Mouse (Mus musculus) right cerebral cortex, adult 18-20 months (tissue): ENCODE results near the gene Trp53tg5.

Experiments used
- DNase-seq: peaks from one replicate; pipeline ENCODE4 v3.0.0; 2022; ENCODE audit warnings: mixed read lengths

Gene Trp53tg5

DNA sequence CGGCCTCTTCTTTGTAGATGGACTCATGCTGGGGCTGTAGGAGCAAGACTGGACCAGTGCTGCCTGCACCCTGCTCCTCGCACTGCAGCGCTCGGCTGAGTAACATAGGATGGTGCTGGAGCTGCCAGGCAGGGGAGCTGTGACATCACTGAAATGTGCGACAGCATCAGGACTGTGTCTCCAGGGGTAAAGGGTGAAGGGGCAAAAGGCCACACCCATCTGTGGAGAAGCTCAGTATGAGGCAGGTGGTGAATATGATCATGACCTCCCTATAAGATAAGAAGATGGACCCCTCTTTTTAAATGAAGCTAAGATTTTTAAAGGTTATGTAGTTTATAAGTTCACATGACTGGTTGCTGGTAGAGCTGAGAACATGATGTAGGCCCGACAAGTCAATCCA lies at the start of gene Trp53tg5:
TSS of gene Trp53tg5 (minus strand) at position 101 of the 400 bp plus-strand sequence.
- DNase-seq: no peak

DNA sequence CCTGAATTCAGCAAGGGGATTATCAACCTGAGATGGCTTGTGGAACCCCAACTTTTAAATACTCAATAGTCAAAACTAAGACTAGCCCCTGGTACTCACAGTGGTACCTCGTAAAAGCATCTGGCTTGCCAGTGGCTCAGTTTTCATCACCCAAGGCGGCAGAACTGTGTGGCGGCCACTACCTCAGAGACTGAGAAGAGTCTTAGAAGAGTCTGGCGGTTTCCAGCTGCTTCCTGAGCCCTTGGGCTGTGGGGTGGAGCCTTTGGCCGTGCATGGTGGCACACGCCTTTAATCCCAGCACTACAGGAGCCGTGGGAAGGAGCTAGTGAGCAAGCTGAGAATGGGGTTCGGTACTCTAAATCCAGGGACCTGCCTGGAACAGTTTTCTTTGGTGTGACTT lies 48.8 kb upstream of the Trp53tg5 start:
- no peak for DNase-seq

DNA sequence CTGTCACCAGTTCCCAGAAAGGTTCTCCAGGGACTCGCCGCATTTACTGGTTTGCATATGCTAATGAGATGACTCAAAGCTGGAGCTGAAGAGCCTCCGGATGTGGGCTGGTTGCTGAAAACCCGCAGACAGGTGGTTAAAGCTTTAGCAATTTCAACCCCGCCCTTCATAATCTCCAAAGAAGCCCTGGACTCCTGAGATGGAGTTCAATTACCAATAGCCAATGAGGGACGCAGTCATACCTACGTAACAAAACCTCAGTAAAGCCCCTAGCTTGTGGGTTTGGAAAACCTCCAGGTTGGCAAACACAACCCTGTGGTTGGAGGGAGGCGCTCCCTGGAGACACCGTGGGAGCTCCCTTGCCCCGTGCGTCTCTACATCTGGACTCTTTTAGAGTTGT lies 48.3 kb upstream of the Trp53tg5 start:
- DNase-seq: peak; percentile 29

DNA sequence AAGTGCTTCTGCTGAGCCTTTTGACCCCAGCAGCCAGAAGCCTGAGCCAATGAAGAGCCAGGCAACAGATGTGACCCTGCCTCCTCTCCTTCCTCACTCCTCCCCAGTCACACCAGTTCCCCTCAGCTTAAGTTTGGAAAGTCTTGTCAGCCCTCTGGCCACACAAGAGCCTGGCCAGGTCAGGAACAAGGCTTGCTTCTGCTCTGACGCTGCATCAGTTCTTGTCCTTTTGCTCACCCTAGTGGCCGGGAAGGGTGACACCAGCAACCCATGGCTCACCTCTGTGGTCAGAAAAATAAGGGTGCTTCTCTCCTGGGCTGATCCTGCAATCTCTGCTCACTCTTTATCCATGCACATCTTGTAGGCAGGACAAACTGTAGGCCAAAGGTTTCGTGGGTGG lies 47.3 kb upstream of the Trp53tg5 start:
- DNase-seq: no peak

DNA sequence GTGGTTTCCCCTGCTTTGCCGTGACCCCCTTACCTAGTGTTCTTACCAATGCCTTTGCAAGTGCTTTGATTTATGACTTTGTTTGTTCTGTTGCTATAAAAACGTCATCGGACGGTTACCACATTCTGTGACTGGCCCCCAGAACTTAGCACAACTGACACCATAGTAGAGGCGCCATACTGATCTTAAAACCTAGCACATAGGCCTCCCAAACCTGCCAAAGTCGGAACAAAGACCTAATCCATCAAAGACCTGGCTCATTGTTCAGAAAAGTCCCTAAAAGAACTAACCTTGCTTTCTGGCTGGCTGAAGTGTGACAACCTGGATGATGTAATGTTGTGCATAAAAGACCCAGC lies 45.6 kb upstream of the Trp53tg5 start:
- DNase-seq: no peak

DNA sequence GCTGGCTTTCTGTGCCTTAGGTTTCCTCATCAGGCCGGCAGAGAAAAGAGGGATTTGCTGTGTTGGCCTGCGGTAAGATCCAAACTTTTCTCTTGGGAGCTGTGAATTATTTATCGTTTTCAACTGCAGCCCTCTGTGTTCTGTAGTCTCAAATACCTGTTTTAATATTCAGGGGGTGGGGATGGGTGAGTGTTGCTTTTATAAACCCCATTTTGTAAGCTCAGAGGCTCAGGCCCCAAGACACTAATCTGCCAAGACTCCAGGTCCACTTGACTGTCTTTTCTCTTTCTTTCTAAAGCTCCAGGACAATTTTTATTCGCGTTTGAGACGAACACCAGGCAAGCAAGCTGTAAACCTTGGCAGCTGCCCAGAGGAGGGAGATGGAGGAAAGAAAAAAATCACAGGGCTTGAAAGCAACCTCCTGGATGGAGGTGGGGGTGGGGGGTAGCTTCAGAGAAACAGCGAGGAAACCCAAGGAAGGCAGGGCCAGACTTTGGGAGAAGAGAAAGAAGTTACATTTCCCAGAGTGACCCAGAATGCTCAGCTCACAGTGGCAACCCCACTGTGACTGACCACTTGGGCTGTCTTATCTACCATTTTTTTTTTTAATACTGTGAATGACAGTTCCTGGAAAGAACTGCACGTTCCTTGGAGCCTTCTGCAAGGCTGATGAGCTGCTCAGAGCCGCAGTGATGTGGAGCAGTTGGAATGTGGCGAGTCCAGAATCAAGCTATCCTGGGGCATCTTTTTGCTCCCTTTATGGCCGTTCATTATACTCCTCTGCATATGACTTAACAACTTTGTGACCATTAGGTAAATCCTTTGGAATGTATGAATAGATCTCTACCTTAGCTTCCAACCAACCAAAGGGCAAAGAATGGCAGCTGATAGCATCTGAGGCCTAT lies 45.0 kb upstream of the Trp53tg5 start:
- DNase-seq: no peak

DNA sequence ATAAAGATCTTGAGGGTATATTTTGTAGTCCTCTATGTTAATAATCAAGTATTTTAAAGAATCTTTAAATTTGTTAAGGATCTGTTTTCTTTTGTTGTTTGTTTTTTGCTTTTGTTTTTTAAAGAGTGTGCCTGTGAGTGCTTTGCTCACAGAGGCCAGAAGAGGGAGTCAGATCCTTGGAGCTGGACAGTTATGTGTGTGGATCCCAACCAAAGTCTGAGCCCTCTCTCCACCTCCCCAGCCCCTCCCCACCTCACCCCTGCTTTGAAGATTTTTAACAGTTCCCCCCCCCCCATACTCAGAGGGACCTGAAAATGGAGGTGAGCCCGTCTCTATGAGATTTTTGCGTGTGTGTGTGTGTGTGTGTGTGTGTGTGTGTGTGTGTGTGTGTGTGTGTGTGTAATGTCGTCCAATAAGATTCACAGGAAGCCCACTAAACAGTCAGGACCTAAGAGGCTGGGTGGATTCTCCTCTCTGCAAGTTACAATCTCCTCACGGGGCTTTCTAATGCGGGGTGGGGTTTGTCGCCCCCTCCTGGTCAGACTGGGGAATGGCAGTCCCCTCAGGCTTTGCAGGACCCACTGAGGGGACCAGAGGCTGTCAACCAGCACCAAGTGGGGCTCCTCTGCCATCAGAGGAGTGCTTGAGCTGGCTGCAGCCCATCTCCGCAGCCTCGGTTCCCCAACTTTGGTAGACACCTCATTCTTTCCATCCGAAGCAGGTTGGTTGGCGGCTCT lies 44.1 kb upstream of the Trp53tg5 start:
- DNase-seq: peak; percentile 32

DNA sequence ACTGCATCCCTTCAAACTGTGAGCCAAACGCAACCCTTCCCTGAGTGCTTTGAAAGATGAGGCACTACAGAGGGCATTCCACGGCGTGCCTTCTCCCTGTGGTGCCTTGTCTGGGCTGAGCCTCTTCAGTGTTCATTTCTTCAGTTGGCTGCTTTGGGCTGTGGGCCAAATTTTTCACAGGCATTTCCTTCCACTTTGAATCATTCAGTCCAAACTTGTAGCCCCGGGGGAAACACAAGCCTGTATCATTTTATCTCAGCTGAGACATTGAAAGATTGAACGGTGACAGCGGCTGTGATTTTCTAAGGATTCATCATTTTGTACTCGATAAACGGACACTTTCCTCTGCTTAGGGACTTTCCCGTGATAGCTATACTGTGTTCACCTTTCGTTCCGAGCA lies 43.1 kb upstream of the Trp53tg5 start:
- no peak for DNase-seq

DNA sequence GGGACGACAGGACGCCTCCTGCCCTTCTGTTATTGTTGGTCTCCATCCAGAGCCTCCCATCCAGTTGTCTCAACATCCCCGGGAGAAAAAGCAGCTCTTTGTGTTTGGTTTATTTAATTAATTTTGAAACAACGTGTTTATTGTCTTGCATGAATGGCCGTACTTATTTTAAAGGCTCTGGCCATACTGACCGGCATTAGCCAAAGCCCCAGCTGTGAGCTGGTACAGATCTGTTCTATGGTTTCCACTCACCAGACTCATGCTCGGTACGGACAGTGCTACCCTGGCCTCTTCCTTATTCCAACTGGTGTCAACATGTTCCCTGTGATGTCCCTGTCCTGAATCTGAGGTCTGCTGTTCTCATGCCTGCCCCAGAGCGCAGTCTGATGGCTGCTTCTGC lies 42.4 kb upstream of the Trp53tg5 start:
- peak; percentile 30 for DNase-seq

DNA sequence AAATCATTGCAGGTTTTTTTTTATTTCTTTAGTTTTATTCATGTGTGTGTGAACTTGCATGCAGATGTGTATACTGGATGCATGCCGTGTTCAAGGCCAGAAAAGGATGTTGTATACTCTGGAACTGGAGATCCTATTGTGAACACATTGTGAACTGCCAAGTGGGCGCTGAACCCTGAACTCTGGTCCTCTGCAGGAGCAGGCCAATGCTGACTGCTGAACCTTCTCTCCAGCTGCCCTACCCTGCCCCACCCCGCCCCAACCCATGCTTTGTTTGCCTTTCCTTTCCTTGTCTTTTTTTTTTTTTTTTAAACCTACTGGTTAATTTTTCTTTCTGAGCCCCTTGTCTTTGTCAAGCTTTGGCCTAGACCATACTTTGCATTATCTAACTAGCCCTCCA lies 41.4 kb upstream of the Trp53tg5 start:
- DNase-seq: no peak

DNA sequence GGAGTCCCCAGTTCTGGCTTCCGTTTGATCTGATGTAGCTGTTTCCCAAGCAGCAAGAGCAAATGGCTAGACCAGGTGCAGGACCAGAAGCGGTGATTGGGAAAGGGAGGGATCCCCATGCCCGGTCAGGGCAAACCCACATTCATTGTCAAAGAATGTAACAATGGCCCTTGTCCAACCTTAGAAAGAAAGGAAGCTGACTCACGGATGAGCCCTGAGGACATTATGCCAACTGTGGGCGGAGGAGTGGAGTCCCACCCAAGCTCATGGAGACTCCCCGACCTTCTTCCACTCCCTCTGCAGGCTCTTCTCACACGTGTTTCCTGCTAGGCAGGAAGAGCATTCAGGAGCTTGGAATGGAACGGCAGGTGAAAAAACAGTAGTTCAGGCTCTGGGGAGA lies 39.9 kb upstream of the Trp53tg5 start:
- DNase-seq: no peak

DNA sequence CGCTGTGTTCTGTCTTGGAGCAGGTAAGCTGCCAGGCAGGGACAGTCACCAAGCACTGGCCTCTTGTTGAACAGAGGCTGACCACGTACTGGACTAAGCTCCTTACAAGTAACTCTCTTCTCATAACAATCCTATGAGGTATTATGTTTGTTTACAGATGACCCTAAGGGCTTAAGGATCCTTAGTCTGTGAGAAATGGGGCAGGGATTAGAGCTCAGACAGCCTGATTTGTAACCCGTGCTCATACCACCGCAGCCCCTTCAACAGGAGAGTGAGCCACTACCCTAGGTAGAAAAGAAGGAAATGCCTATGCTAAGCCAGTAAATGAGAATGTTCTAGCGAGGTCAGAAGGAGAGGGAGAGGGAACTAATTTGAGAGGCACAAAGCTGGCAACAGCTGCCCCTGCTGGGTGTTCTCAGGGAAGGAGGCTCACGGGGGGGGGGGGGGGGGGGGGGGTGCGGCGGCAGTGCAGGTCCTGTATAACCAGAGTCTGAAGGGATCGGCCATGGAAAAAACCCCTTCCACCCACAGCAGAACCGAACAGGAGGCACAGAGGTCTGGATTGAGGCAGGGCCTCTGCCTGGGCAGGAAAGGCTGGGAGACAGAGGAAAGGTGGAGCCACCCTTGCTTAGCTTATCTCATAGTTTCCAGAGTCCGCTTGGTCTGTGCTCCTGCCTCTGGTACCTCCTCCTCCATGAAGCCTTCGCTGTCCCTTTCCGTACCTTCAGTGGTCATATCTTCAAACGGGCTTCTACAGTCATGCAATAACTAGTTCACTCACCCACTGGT lies 38.8 kb upstream of the Trp53tg5 start:
- no peak for DNase-seq

DNA sequence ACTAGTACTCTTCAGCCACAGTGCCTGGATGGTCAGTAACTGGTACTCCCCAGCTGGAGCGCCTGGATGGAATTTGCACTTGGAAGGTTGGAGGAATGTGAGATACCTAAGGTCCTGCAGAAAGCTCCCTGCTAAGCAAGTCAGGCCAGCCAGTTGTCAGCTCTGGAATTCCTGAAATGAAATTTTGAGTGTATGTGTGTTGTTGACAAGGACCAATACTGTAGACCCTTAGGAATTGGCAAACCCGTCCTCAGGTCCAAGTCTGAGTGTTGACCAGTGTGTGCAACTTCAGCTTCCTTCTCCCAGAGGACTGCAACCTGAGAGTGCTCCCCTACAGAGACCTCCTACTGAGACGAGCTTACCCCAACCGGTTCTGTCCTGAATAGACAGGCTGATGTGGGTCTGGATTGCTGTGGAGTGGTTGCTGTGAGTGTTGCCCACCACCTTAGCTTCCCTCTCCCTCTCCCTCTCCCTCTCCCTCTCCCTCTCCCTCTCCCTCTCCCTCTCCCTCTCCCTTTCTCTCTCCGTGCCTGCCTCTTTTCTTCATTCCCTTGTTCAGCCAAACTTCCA lies 37.2 kb upstream of the Trp53tg5 start:
- DNase-seq: no peak

DNA sequence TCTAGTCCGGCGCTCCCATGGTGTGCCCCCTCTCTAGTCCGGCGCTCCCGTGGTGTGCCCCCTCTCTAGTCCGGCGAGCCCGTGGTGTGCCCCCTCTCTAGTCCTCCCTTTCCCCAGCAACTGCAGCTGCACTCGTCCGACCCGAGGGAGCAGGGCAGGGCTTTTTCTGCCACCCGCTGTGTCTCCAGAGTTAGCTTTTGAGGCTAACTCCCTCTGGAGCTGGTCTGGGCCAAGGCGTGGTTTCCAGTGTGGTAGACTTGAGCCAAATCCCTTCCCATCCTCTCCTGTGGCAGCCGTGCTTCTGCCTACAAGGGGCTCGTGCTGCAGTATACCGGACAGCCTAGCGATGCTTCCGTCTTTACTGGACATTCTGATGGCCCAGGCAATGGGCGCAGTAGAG lies 34.3 kb upstream of the Trp53tg5 start:
- no peak for DNase-seq

DNA sequence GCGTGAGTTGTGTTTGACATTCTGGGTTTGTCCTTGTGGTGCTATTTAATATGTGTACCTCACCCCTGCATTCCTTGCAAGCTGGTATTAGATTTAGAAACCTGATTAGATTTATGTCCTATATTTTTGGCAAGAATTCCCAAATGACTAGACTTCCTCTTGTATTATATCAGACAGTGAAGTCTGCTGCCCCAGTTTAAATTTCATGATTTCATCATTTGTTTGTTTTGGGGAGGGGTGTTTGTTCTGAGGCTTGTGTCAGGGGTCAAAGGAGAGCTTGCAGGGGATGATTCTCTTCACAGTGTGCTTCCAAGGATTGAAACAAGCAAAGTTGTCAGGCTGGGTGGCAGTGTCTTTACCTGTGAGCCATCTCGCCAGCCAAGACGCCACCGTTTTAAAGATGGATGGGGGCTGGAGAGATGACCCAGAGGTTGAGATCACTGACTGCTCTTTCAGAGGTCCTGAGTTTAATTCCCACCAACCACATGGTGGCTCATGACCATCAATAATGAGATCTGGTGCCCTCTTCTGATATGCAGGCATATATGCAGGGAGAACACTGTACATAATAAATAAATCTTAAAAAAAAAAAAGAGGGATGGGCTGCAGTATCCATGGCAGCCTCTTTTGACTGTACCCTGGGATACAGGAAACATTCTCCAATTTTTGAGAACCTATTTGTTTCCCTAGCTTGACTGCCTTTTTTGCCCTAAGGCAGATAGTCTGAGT lies 32.3 kb upstream of the Trp53tg5 start:
- no peak for DNase-seq

DNA sequence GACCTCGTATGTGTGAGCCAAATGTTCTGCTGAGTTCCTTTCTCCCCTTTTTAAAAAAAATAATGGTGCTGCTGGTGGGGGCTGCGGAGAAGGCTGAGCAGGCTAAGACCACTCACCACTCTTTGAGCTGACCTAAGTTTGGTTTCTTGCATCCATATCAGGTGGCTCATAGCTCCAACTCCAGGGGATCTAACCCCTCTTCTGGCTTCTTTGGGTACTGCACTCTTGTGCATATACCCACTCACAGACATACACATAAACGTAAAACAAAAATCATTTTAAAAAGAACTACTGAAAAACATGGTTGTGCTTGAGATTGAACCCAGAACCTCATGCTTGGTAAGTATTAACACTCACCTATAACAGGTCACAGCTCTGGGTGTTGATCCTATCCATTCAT lies 31.4 kb upstream of the Trp53tg5 start:
- DNase-seq: no peak

DNA sequence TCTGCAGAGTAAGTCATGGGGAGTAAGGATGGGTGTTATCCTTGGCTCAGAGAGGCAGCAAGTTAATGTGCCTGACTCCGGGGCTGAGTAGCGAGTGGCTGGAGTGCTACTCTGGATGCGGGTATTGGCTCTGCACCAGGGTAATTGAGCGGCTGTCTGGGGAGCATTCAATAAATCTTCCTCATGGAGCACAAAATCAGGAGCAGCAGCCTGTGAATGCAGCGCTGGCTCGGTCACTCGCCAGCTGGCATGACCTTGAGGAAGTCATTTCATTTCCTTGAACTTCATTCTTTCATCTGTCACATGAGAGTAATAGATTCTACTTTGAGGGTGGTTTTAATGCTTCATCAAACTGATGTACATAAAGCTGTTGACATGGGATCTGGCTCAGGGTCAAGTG lies 27.0 kb upstream of the Trp53tg5 start:
- DNase-seq: no peak

DNA sequence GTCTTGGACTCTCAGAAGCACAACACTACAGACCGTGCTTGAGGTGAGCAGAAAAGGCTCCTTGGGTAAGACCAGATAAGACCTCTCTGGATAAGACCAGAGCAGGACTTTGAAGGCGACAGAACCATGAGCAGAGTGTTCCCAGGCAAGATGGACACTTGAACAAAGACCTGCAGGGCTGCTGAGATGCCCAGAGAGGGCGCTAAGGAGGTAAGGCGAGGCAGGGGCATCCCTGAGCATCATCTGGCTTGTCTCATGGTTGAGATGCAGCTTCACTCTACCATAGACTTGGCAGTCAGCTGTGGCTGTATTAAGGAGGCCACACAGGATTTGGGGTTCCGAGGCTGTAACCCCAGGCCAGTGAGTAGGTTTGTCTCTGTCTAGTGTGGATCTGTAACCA lies 25.8 kb upstream of the Trp53tg5 start:
- no peak for DNase-seq

DNA sequence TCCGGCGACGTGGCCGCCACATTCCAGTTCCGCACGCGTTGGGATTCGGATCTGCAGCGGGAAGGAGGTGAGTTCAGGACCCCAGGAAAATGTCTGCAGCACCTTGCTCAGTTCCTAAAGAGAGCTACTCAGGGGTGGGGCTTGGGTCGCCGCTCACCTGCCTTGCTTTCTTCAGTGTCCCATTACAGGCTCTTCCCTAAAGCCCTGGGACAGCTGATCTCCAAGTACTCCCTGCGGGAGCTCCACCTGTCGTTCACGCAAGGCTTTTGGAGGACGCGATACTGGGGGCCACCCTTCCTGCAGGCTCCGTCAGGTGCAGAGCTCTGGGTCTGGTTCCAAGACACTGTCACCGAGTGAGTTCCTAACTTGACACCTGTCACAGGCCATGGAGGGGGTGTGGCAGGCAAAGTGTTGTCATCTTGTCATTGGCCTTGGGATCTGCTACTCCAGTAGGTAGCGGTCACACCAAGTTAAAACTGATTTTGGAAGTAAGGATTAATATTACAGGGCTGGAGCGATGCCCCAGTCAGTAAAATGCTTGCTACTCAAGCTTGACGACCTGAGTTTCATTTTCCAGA lies 24.3 kb upstream of the Trp53tg5 start:
- DNase-seq: no peak

DNA sequence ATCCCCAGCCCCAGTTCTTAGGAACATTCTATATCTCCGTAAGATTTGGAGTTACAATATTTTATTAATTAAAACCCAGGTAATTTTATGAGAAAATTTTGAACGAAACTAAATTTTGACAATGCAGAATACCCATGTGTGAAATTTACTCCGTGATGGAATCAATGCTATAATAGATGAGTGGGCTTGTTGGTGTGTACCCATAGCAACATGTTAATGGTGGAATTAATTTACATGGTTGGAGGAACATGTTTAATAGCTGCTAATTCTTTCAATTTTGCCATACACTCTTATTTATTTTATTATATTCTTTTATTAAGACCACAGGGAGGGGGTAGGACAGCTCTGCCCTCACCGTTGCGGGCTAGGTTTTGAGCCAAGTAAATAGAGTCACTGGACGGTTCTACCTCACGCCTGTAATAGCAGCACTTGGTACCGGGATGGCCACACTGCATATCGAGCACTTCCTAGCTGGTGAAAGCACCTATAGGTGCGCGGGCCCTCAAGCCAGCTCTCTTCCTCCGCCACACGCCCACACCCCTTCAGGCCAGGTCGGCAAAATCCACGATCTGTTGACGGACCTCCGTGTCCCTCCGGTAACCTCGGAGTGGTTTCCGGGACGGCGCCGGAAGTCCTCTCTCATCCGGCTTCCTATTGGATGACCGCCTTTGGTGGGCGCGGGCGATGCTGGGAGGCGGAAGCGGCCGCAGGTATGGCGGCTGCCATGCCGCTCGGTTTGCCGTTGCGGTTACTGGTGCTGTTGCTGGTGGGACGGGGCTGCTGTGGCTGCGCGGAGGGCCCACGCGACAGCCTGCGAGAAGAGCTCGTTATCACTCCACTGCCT lies 23.5 kb upstream of the Trp53tg5 start, which contains the start of gene Pigt:
TSS of gene Pigt (plus strand) at position 674 of the 844 bp plus-strand sequence.
- DNase-seq: peak; percentile 93

DNA sequence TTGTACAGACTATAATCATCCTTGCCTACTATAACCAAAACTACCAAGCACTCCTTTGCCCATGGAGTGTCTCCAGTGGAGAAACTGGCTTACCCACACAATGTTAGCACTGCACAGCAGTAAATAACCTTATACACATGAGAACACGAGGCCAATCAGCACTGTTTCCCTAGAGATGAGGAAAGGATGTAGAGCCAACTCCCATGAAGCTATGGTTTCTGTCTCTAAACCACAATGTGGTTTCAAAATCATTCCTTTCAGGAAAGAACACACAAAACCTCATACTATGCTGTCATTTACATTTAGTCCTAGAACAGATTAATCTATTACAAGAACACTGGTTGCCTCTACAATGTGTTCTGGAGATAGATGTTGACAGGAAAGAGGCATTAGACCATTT lies 22.8 kb upstream of the Trp53tg5 start:
- no peak for DNase-seq
